Mouse (Mus musculus): ENCODE measurements around the gene Mbnl1.
A peak's percentile ranks its signal among the peaks of the same experiment; 100 is the strongest.
"Not testable (repeated sequence)": the region's sequence is repeated elsewhere in the genome, so short reads cannot be mapped to it uniquely, and the experiment has no call there.

The Mbnl1 gene

DNA sequence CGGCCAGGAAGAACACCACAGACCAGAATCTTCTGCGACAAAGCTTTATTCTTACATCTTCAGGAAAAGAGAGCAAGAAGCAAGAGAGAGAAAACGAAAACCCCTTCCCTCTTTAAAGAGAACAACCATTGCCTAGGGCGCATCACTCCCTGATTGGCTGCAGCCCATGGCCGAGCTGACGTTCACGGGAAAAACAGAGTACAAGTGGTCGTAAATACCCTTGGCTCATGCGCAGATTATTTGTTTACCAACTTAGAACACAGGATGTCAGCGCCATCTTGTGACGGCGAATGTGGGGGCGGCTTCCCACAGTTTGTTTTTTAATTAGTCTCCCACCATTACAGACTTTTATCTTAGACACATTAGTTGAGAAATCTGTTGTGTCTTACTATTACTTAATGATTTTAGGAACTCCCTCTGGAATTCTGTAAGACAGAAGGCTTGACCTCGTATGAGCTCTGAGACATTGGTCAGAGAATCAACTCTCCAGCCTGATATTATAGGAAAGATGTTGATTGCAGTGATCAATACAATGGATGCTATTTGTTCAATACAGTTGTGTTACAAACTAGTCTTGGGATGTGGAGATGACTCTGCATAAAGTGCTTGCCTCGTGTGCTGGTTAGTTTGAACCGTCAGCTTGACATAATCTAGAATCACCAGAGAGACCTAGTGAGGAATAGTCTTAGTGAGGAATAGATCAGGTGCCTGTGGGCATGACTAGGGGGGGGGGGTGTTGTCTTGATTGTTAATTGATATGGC lies 22.3 kb downstream of the Mbnl1 start:
- not testable (repeated sequence) for DNase-seq (ENCODE audit: low spot score)

DNA sequence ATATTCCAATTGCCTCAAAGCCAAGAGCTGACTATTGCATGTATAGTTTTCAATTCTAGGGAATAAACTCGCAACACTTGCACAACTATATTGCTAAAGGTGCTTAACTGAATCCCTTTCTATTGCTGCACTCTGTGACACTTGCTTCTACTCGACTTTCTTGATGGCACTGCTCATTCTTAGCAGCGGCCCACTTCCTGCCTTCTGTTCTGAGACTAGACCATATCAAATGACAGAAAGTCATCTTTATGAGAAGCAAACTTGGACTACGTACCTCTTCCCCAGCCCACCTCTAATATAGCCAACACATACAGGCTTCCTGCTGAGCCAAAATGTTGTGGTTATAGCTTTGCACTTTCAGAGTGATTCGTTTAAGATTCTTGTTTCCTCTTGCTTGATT lies 23.6 kb downstream of the Mbnl1 start:
- DNase-seq (ENCODE audit: low spot score) = no peak

DNA sequence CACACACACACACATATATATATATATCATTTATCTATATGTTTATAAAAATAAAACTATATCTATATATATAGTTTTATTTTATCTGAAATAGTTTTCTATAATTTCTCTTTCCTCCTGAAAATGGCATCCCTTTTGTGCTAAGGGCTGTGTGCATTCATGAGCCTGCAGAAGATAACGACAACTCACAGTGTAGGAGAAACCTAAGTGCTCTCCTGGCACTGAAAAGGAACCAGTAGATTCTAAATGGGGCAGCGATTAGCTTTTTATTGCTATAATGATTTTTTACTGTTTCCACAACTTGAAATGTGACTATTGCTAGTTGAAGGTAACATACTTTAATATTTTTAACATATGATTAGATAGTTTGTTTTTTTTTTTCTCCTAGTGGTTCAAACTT lies 25.5 kb downstream of the Mbnl1 start:
- no peak for DNase-seq (ENCODE audit: low spot score)

DNA sequence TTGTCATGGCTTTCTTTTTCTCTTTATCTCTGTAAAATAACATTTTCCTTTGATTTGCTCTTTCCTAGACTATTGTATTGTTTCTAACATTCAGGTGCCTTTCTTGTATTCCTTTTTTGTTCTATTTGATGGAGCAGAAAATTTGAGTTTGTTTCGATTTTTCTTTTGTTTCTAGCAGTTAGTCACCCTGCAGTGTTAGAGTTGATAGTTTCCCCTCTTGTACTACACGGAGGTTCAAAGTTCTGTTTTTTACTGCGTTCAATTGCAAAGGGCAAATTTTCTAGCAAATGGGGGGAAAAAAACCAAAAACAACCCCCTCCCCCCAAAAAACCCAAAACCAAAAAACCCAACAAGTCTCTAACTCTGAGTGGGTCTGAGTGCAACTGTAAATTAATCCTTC lies 26.0 kb downstream of the Mbnl1 start:
- DNase-seq (ENCODE audit: low spot score) = no peak

DNA sequence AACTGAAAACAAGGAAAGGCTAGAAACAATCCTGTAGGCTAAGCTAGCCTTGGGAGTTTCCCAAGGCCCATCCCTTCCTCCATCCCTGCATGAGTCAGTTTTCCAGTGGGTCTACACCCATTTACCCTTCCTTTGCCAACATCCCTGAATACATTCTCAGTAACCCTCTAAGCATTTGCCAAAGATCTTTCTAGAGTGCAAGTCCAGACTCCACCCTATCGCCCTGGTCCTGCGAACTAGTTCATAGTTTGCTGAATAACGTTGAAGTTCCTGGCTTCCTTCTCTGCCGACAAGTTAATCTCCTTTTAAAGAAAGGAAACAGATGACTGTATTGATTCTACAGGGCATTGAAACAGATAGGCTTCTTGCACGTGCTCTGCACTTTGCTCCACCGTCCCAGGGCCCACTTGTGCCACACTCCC lies 26.5 kb downstream of the Mbnl1 start:
- no peak for DNase-seq (ENCODE audit: low spot score)

DNA sequence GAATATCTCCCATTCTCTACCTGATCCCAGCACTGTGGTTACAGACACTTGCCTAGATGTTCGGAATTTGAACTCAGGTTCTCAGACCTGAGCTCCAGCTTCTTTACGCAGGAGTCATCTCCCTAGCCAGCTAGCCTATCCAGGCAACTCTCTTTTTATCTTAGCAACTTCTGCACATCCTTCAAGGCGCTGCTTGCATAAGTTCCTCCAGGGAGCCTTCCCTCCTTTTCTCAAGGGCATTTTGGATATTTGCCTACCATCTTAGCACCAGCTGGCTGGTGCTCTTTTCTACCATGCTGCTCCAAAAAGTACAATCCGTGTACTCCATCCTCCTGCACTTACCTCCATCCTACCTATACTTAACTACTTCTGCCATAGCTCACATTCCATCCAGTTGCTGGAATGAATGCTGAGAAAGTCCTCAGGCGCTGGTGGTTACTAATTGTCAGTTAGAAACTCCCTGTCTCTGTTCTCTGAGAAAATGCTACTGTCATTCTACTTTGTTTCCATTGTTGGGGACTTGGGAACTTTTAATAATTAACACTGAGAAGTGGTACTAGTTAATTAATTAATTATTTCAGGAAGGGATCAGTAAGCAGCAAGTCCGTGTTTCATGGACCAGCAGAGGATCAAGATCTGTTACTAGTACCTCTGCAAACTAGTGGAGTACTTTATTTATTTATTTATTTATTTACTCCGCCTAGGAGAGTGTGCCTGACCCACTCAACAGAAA lies 27.3 kb downstream of the Mbnl1 start:
- DNase-seq (ENCODE audit: low spot score) = no peak

DNA sequence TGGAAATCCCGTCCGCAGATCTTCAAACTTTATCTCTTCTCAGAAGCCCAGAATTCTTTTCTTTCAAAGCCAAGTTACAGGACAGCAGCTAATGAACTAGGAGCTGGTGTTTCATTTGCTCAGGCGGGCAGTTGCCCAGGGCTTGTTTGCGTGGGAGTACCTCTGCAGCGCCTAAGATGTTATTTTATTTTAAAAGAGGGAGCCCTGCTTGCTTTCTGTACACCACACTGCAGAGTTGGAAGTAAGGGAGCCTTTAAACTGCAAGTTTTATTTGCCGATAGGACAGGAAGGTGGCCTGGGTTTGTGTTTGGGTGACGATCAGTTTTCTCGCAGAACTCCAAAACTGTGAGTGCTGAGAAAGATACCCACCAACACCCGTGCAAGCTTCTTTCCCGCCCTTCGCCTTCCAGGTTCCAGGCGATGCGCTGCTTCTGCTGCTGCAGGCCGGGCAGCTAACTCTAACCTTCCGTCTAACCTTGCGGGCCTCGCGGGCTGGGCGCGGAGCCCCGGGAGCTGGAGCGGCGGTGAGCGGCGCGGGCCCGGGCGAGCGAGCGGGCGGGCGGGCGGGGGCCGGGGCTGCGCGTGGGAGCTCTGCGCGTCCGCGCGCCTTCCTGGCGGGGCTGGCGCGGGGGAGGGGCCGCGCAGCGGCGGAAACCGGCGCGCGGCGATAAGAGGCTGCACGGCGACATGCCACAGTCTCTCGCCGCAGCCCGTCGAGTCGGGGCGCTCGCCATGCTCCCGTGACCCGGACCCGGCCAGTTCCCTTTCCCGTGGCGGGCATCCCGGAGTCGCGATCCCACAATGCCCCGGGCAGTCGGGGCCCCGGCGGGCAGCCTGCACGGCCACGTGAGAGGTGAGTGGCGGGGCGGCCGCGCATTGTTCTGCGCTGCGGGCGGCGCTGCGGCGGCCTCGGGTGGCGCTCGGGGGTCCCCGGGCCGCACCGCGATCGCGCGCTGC lies 28.2 kb downstream of the Mbnl1 start:
- DNase-seq (ENCODE audit: low spot score) = peak; percentile 72

DNA sequence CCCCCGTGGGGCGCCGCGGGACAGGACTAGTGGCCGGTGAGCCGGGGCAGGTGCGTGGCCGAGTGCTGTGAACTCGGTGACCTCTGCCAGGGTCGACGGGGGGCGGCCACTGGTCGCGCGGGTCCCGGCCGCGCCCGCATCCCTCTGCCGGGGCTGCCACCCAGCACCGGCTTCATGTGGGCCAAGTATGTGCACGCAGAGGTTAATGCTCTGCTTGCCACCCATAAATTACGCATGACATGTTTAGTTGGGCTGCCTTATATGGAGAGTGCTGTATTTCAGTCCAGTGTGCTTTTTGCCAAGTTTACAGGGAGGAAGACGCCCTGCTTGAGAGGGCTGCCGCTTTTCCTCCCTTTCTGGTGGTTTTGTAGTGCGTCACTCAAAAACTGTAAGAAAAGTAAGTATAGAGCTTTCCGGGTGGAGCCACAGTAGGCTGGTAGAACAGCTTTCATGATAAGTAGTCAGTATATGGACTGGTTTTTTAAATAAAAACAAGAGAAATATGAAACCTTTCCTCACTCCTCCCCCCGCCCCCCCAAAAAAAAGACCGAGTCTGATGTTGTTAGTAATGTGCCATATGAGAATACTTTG lies 29.0 kb downstream of the Mbnl1 start:
- DNase-seq (ENCODE audit: low spot score) = peak; percentile 54

DNA sequence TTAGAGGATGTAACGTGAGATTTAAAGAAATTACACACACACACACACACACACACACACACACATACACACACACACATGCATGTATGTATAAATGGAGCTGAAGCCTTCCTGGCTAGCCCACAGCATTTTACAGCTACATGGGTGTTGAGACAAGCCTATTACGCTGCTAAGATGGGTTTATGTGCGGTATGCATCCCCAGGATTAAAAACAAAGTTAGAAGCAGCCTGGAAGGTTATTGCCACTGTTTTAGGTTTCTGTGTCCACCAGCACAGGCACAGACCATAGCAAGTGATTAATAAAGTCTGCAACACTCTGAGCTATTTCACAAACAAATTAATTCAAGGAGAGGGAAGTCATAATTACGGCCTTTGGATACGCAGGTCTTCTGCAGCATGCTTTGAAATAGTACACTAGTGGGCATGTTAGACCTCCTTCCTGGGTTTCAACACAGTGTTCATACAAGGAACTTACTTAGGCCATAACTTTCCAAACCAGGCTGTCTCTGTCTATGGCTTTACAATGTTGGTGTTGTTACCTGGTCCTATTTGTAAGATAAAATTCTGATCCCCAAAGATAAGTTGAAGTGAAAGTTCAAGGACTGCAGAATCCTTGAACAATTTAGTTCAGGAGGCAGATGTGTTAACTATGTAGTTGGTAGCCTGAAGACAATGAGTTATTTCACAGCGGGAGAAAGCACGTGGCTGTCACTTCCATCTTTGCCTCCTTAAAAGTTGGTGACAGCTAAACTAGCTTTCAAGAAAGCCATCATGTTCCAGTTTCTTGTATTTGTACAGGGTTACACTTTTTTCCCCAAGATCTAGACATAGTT lies 29.7 kb downstream of the Mbnl1 start:
- no peak for DNase-seq (ENCODE audit: low spot score)

DNA sequence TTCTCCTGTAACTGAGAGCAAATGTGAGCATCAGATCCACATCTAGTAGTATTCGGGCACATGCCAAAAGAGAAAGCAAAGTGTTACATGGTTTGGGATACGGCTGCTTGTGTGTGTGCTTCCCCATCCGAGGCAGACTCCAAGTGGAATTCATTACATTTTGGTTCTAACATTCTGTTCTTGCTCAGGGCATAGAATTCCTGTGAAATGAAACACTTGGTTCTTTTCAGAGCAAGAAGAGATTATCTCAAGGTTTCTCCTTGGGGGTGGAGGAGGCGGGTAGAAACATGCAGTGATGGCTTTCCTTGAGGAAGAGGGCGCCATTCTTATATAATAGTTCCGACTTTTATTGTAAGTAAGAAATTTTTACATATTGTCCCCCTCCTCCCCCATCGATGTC lies 30.6 kb downstream of the Mbnl1 start:
- no peak for DNase-seq (ENCODE audit: low spot score)

DNA sequence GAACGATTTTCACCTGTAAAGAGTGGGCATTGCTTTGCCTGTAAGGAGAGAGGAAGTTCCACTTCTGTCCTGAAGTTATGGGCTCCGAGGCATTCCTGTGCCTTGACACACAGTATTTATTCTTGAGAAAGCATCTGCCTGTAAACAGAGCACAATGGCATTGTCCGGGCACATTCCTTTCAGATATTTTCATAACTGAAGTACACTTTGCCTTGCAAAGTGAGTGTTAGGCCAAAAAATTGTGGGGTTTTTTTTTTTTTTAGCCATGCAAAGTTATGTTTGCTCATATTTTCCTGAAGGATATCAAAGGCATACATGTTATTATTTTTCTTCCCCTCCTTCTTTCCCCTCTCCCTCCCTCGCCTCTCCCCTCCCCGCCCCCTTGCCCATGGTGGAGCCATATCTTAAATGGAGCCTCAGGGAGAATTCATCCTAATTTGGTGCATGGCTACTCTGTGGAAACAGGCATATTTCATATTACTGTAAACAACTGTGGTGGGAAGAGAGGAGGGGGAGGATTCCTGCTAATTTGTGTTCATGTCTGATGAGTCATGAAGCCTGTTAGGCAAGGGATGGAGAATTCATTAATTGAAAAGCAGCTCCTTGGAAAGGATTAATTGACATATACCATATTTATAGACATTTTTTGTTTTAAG lies 32.3 kb downstream of the Mbnl1 start:
- no peak for DNase-seq (ENCODE audit: low spot score)

DNA sequence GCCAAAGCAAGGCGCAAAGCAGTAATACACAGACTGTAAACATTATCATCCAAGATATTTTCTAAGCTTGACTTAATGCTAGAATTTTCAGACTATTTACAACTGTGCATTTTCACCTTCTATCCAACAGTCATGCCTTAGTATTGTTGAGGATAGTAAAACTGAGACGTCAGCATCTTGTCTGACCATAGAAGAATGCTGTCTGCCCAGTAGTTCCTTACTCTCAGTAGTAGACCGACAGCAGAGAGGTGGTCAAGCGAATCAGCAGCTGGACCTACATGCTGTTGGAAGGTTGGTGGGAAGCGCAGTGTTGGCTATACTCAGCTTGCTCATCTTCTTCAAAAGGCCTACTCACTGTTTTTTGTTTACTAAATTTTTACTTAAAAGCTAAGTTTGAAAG lies 34.2 kb downstream of the Mbnl1 start:
- DNase-seq (ENCODE audit: low spot score) = no peak

DNA sequence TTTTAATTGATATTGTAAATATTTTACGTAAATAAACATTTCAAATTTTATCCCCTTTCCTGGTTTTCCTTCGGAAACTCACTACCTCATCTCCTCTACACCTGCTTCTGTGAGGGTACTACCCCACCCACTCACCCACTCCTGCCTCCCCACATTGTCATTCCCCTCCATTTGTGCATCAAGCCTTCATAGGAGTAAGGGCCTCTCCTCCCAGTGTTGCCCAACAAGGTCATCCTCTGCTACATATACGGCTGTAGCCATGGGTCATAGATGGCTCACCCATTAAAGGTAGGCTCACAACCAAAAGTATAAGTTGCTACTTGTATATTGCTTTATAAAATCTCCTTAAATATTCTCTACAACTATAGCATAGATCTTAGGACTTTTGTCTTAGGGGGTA lies 34.9 kb downstream of the Mbnl1 start:
- no peak for DNase-seq (ENCODE audit: low spot score)

DNA sequence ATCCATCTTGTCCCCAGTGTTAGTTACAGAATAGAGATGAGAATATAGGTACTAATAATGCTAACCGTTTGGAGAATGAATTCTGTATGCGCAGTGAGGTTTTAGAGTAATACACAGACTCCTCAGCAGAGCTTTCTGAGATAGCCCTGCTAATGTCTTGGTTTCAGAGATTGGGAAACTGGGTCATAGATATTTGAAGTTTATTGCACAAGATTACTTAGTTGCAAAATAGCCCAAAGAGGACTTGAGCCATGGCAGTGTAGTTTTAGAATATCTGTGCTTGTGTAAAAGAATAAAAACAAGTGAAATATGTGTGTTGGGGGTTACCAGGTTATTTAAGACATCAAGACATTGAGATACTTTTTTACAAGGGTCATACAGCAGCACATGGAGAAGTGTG lies 35.3 kb downstream of the Mbnl1 start:
- DNase-seq (ENCODE audit: low spot score) = no peak

DNA sequence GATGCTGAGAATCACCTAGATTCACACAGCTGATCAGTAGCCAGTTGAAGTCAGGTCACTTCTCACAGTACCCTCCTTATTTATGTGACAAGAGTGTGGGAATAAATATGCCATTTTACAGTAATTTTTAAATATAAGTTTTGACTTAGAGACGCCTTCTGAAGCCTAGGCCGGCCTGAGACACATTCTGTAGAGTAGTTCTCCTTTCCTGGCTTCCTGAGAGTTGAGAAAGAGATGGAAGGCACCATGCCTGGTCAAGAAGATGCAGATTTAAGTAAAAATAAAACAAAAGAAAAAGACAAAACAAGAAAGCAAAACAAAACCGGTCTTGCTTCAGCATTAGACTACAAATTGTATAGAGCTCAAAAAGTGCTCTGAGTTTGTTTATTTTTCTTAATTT lies 38.6 kb downstream of the Mbnl1 start:
- no peak for DNase-seq (ENCODE audit: low spot score)

DNA sequence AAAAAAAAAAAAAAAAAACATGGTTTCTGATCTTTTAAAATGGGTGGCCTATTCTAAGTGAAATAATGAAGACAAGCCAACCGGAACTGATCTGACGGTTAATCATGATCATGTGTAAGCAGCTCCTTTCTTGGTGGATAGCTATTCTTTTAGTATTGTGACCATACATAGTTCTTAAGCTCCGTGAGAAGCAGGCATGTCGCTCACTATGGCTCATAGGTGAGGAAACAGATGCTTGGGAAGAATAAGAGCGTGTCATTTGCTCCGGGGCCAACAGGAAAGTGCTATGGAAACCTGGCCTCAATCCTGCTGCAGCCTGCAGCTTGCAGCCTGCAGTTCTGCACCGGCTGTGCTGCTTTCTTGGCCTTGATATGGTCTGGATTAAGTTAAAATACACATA lies 40.7 kb downstream of the Mbnl1 start:
- DNase-seq (ENCODE audit: low spot score) = no peak

DNA sequence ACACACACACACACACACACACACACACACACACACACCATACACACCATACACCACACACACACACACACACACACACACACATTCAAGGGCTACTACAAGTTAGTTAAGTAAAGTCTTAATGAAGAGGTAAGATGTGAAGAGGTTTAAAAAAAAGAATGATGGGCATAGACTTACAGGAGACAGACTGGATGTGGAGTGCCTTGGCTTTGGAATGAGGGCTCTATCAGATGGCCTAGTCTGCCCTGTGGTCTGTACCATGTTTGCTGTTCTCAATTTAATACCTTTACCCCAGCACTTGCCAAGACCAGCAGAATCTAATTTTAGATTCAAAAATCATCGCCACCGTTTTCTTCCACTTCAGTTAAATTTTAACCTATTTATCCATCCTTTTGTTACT lies 41.1 kb downstream of the Mbnl1 start:
- no peak for DNase-seq (ENCODE audit: low spot score)

DNA sequence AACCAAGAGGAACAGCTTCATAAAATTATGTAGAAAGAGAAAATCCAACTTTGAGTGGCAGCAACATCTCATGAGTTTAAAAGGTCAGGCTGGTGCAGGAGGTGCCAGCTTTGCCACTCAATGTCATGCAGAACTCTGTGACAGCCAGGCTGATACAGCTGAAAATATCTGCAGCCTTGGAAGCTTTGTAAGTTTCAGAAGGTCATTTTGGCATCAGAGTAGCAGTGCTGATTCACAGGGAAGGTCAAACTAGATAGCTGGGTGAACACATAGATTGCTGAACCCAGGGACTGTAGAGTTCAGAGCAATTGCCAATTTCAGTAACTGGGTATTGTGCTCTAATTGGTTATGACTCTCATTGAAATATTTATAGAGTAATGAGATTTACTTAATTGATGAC lies 42.8 kb downstream of the Mbnl1 start:
- no peak for DNase-seq (ENCODE audit: low spot score)

DNA sequence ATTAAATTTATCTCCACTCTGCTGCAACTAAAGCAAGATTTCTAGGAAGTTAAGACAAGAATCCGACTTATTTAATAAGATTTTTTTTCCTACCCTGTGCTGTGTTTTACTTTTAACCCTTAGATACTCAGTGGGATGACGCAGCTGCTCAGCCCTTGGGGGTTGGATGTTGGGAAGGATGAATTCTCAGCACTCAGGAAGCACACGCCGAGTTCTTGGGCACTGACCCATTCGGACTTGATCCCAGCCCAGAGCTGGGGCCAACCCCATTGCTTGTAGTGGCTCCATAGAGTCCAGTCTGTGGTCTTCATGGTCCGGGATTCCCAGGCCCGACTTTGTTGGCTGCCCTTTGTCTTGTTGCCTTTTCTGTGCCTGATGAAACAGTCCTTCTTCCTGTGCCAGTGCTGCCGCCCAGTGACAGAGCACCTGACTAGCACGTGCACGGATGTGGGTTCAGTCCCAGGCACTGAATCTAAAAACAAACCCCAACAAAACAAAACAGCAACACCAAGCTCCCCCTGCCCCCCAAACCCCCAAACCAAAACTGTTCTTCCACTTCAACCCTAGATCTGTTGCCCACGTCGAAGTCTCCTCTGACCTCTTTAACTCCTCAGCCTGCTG lies 43.5 kb downstream of the Mbnl1 start:
- no peak for DNase-seq (ENCODE audit: low spot score)

DNA sequence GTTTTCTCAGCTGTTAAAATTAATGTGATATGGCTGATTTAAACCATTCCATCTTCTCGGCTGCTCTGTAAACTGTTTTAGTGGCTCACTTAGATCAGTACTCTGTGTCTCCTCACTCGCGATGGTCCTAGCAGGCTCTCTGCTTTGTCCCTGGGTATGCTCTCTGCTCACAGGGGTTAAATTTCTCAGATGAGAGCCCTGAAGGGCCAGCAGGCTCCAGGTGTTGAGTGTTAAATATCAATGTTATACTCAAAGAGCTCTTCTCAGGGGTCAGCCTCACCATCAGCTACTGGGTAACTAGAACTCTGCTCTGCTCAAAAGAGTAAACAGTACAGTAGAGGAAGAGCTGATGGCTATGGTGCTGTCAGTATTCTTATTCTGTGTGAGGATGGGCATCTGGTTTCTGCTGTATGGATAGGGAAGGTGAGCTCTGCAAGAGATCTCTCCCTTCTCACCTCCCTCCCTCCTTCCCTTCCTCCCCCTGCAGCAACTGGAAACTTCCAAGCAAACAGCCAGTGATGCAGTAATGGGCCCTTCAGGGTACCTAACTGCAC lies 44.7 kb downstream of the Mbnl1 start:
- no peak for DNase-seq (ENCODE audit: low spot score)
